Mouse (Mus musculus) cerebellum, adult 2 months (tissue): ENCODE measurements around the gene Socs7. TPM values are rescaled to one million over a fixed set of nuclear protein-coding genes. Genes with fewer than 3 reads are reported as not detected.

Experiments
- DNase-seq, 2 experiments: peaks; one replicate each; pipeline ENCODE4 v3.0.0; 2021
- H3K27ac ChIP-seq: fragments of 200-500 bp; 2 replicates; pipeline ENCODE4 v1.5.1; 2012; ENCODE audit warnings: low read length, control low read depth, inconsistent platforms; ENCODE audit not compliant: insufficient read depth
- H3K27me3 ChIP-seq: fragments of 200-500 bp; 2 replicates; pipeline ENCODE4 v1.6.1; 2012; ENCODE audit warnings: inconsistent platforms, mild to moderate bottlenecking, low read length, moderate library complexity; ENCODE audit not compliant: control insufficient read depth, insufficient read depth
- H3K4me1 ChIP-seq: fragments of 200-500 bp; 2 replicates; pipeline ENCODE4 v1.6.1; 2011; ENCODE audit warnings: low read length; ENCODE audit not compliant: control insufficient read depth, insufficient read depth
- H3K4me3 ChIP-seq: fragments of 200-500 bp; replicated peaks from 2 replicates; pipeline ENCODE3; 2011; ENCODE audit warnings: mild to moderate bottlenecking, low read depth, low read length, control low read depth; ENCODE audit not compliant: insufficient read depth
- CTCF ChIP-seq: fragments of 200-500 bp; IDR thresholded peaks from 2 replicates; pipeline ENCODE4 v1.5.1; 2011; ENCODE audit warnings: low read depth, mild to moderate bottlenecking, control low read depth, low read length, moderate library complexity, borderline replicate concordance; ENCODE audit not compliant: insufficient read depth
- POLR2A ChIP-seq: fragments of 200-500 bp; IDR thresholded peaks from 2 replicates; pipeline ENCODE4 v1.6.1; 2011; ENCODE audit warnings: low read length, control low read depth, borderline replicate concordance; ENCODE audit not compliant: insufficient read depth
- WGBS: fragments of 180-500 bp; shearing (Covaris S2); methylation state at CpG from one replicate; pipeline ENCODE4 v1.1.7; 2018; 5-methylcytosine and 5-hydroxymethylcytosine counted together
- polyA plus RNA-seq: library from polyadenylated mRNA; depleted of rRNA; stranded (reverse); fragments of >200 nt; gene quantifications from 2 replicates; pipeline ENCODE4 v1.2.3, GENCODE M21; 2012

Socs7 gene
- polyA plus RNA-seq, 1 experiment, result 54.3 TPM

DNA sequence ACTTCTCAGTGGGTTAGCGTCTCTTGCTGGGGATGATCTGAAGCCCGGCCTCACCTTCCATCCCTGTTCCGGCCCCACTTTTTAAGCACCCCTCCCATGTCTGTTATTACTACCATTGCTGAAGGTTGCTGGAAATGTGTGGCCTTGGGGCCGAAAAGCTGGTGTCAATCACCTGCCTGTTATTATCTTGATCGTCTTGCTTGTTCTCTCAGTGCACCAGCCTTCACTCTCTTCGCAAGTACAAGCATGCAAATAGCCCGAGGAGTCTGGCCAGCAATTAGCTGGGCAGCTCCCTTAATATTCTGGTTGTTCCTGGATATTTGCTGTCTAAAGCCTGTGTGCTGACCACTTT lies 1.3 kb downstream of the Socs7 start:
- WGBS, result 2% methylated on average over 7 of the region's 7 CpGs
- Histone ChIP-seq H3K27ac (peak overlapping the region; percentile 99), H3K27me3 (no peaks in the 10 kb centered on the region), H3K4me1 (peaks cover 13% of the 10 kb centered on the region), H3K4me3 (peak overlapping the region; percentile 86)
- TF ChIP-seq POLR2A, result no peak
- no peak for TF ChIP-seq CTCF
- peak; percentile 45 to 50 for DNase-seq

DNA sequence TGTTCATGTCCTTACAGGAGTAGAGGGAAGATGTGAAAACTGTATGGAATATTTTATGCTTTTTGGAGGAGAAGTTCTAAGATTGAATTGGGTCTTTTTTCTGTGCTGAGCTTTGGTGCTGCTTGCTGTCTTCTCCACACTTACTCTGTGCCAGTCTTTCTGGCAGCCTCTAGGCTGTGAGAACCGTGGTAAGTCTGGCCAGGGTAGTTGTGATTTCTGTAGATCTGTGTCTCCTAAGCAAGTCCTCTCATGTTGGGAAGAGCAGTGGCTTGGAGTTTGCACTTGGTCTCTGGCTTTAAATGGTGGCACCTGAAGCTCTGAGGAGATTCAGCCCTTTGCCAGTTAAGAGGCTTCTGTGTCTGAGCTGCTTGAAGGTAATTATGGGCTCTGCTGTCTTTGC lies 3.2 kb downstream of the Socs7 start:
- WGBS, result 4% methylated on average over 1 of the region's 1 CpGs
- no peaks in the 10 kb centered on the region for H3K27me3 ChIP-seq
- peak overlapping the region; percentile 32 for H3K27ac ChIP-seq
- DNase-seq, result peak in 1 of 2 experiments; percentile 61
- peaks cover 19% of the 10 kb centered on the region for H3K4me1 ChIP-seq
- H3K4me3 ChIP-seq, result peak overlapping the region; percentile 50
- TF ChIP-seq CTCF (no peak), POLR2A (no peak)

DNA sequence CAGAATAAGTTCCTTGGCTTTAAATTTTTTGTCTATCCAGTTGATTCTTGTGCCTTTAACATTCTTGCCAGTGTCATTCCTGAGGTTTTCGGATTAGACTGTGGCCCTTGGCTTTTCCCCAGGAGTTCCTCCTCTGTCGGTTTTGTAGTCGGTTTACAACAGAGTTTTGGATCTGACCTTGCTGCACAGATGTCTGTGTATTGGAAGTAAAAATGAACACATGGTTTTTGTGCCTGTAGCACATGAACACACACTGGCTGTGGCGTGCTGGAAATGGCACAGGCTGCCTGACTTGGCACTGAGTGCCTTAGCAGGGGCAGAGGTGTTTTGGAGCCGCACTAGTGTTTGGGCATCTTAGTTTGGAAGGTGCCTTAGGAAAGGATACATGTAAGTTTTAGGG lies 6.2 kb downstream of the Socs7 start:
- Histone ChIP-seq H3K27me3 (no peaks in the 10 kb centered on the region), H3K4me1 (peaks cover 31% of the 10 kb centered on the region), H3K4me3 (peak overlapping the region; percentile 36), H3K27ac (peak overlapping the region; percentile 88)
- WGBS, result 8% methylated on average over 5 of the region's 5 CpGs
- DNase-seq, result peak; percentile 64 to 74
- no peak for TF ChIP-seq POLR2A
- TF ChIP-seq CTCF, result no peak

DNA sequence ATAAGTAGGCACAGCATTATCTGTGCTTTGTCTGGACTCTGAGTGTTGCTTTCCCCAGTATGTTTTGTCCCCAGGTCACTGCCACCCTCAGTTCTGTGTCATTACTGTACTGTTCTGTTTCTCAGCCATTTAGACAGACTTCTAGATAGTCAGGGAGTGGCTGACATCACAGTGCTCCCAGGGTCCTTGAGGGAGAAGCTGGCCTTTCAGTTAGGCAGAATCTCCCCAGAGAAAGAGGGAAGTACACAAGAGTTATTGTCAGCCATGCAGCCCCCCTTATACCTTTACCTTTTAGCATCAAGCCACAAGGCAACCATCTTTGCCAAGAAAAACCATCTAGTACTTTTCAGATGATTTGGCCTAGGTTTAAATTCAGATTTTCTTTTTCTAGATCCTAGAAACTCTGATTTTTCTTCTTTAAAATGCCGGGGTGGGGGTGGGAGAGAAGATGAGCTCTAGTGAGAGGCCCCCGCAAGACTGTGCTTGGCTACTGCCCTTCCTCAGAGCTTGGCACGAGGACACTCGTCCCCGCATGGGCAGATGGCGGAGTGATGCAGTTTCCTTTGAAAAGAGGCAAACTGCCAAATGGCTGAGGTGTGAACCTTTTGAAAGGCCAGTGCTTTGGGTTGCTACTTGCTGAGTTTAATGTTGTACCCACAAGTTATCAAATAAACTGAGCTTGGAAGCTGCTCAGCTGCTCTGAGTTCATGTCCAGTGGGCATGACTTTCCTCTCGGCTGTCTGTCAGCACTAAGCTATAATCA lies 8.2 kb downstream of the Socs7 start:
- Histone ChIP-seq H3K4me3 (no peak overlapping the region), H3K27me3 (no peaks in the 10 kb centered on the region), H3K4me1 (peaks cover 36% of the 10 kb centered on the region), H3K27ac (peak overlapping the region; percentile 95)
- no peak for TF ChIP-seq CTCF
- no peak; the same call in 1 of the 2 replicates for TF ChIP-seq POLR2A
- DNase-seq, result peak; percentile 92 to 99
- 4% methylated on average over 7 of the region's 7 CpGs for WGBS

DNA sequence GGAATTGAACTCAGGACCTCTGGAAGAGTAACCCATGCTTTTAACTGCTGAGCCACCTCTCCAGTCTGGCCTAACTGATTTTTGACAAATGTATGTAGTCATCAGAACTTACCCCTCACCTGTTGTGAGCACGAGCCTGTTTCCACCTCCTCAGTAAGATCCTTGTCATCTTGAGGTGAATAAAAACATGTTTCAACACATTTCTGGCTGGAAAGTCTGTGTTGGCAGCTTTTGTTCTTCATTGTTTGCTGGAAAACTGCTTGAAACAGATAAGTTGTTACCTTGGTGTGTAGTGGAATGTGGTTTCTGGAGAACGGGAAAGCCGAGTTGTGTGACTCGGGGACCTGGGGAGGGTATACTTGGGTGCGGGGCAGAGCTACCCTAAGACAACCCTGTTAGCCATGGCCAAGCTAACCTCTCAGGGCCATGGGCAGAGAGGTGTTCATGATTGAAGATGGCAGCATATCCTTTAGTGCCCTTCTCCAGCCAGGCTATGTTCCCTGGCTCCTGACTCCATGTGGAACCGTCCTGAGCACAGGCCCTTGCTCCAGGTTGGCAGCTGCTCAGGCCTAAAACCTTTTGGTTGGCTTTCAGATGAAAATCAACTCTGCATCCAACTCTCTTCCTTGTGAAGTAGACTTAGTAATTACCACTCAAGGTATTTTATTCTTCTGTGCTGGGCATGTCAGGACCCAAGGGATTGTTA lies 10.0 kb downstream of the Socs7 start:
- Histone ChIP-seq H3K4me3 (no peak overlapping the region), H3K27ac (peak overlapping the region; percentile 95), H3K27me3 (no peaks in the 10 kb centered on the region), H3K4me1 (peaks cover 36% of the 10 kb centered on the region)
- WGBS, result 42% methylated on average over 6 of the region's 6 CpGs
- peak; percentile 67 to 80 for DNase-seq
- TF ChIP-seq POLR2A, result no peak
- no peak for TF ChIP-seq CTCF

DNA sequence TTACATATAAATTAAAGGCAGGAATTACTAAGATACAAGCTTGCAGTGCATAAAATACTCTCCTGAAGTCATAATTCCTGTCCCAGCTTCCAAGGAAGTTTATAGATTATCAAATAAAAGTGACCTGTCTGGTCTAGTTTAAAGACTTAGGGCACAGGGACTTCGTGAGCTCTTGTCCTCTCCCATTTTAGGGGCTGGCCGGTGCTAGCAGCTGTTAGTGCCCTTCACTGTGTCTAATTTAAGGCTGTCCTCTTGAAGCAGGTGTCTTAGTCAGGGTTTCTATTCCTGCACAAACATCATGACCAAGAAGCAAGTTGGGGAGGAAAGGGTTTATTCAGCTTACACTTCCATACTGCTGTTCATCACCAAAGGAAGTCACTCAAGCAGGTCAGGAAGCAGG lies 11.1 kb downstream of the Socs7 start:
- peaks cover 30% of the 10 kb centered on the region for H3K4me1 ChIP-seq
- TF ChIP-seq POLR2A, result no peak

DNA sequence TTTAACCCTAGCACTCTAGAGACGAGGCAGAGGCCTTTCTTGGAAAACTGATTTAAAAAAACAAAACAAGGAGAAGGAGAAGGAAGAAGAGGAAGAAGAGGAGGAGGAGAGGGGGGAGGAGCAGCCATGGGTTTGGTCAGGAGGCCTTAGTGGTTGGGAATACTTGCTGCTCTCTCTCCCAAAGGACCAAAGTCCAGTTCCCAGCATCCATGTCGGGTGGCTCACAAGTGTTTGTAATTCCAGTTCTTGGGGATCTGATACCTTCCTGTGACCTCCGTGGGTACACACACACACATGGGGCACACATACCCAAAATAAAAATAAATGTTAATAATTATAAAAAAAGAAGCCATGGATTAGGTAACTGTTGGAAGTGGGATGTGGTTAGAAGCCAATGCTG lies 17.7 kb downstream of the Socs7 start:
- Histone ChIP-seq H3K4me3 (no peak overlapping the region), H3K27ac (no peak overlapping the region)
- TF ChIP-seq POLR2A (no peak), CTCF (no peak)

More for the DNA sequence above, 11.1 kb downstream of the Socs7 start:
- no peak for DNase-seq
- Histone ChIP-seq H3K27me3 (no peaks in the 10 kb centered on the region), H3K27ac (no peak overlapping the region), H3K4me3 (no peak overlapping the region)
- 43% methylated on average over 2 of the region's 2 CpGs for WGBS

DNA sequence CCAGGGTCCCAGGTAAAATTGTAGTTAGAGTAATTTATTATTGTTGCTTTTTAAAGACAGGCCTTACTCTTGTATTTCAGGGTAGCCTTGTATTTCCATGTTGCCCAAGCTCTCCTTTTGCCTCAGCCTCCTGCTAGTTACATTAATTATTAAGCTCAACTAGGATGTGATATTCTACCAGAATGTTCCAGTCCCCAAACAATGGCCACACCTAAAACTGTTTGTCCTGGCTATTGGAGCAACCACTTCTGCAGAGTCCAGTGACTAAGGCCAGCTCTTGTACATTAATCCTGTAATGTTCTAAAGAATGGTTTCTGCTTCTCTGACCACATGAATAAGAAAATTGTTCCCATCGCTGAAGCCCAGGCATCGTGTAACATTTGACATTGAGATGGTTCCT lies 20.7 kb downstream of the Socs7 start:
- Histone ChIP-seq H3K27me3 (no peaks in the 10 kb centered on the region), H3K27ac (no peak overlapping the region), H3K4me3 (no peak overlapping the region), H3K4me1 (no peaks in the 10 kb centered on the region; the same call in 1 of the 2 replicates)
- TF ChIP-seq CTCF (no peak), POLR2A (no peak)
- no peak for DNase-seq
- WGBS, result 94% methylated on average over 2 of the region's 2 CpGs

More for the DNA sequence above, 17.7 kb downstream of the Socs7 start:
- no peaks in the 10 kb centered on the region; the same call in none of the 2 replicates for H3K4me1 ChIP-seq
- no peak for DNase-seq
- H3K27me3 ChIP-seq, result no peaks in the 10 kb centered on the region
- WGBS, result 74% methylated on average over 3 of the region's 3 CpGs
